Mouse (Mus musculus): Measurements from ENCODE around the gene Pacsin3. TPM values are rescaled to one million over a fixed set of nuclear protein-coding genes. Genes with fewer than 3 reads are reported as not detected.

Gene Pacsin3
- total and polyA plus RNA-seq, 2 experiments: 24.6 to 68.9 TPM

GRCm38 (mm10) chr2:91244557-91245228 lies 11.1 kb upstream of the Pacsin3 start:
- H3K27me3 ChIP-seq (ENCODE audit: control insufficient read depth, insufficient read depth, low read length): no peaks in the 10 kb centered on the region
- no peaks in the 10 kb centered on the region for H3K36me3 ChIP-seq (ENCODE audit: control insufficient read depth, insufficient read depth, low read length)
- H3K9ac ChIP-seq (ENCODE audit: low read depth, low read length): no peak overlapping the region
- H3K4me3 ChIP-seq (ENCODE audit: insufficient read depth, low read depth, low read length): no peak overlapping the region
- H3K79me2 ChIP-seq (ENCODE audit: control insufficient read depth, insufficient read depth, low read length): no peaks in the 10 kb centered on the region
- WGBS: 75% methylated on average over 5 of the region's 5 CpGs
- no peak for DNase-seq (ENCODE audit: extremely low read depth, low read depth, low spot score)
- no peak for TF ChIP-seq POLR2A (IDR thresholded peaks at IDR 0.05; ENCODE audit: extremely low read depth, insufficient read depth, low read length)
- TF ChIP-seq CTCF (IDR thresholded peaks at IDR 0.05; ENCODE audit: low read depth, low read length): no peak
- H3K4me1 ChIP-seq (ENCODE audit: control insufficient read depth, insufficient read depth, low read length): peaks cover 7% of the 10 kb centered on the region
- H3K27ac ChIP-seq (replicated peaks; ENCODE audit: insufficient read depth, low read depth, low read length): no peak overlapping the region

DNA sequence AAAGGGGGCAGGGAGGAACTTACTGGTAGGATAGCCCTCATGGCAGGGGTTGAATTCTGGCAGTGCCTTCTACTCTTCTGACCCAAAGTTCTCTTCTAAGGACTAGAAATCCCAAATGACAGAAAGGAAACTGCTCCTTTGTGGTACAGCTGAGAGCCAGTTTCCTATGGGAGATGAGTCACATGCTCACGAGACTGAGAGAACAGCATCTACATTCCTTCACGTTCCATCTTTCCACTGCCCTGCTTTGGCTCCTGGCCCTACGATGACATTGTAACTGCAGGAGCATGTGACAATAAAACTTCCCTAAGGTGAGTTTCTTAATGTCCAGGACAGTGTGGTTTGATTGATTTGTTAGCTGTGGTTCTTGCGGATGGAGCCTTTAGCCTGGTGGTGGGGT lies 7.4 kb upstream of the Pacsin3 start:
- no peak overlapping the region for H3K4me3 ChIP-seq (ENCODE audit: insufficient read depth, low read depth, low read length)
- DNase-seq (ENCODE audit: extremely low read depth, low read depth, low spot score): no peak
- H3K9ac ChIP-seq (ENCODE audit: low read depth, low read length): no peak overlapping the region
- H3K79me2 ChIP-seq (ENCODE audit: control insufficient read depth, insufficient read depth, low read length): no peaks in the 10 kb centered on the region
- H3K27ac ChIP-seq (replicated peaks; ENCODE audit: insufficient read depth, low read depth, low read length): no peak overlapping the region
- no peaks in the 10 kb centered on the region for H3K36me3 ChIP-seq (ENCODE audit: control insufficient read depth, insufficient read depth, low read length)
- WGBS: 76% methylated on average over 4 of the region's 4 CpGs
- no peaks in the 10 kb centered on the region for H3K4me1 ChIP-seq (ENCODE audit: control insufficient read depth, insufficient read depth, low read length)
- TF ChIP-seq CTCF (IDR thresholded peaks at IDR 0.05; ENCODE audit: low read depth, low read length): no peak
- no peak for TF ChIP-seq POLR2A (IDR thresholded peaks at IDR 0.05; ENCODE audit: extremely low read depth, insufficient read depth, low read length)
- H3K27me3 ChIP-seq (ENCODE audit: control insufficient read depth, insufficient read depth, low read length): no peaks in the 10 kb centered on the region

GRCm38 (mm10) chr2:91252001-91252400 lies 3.8 kb upstream of the Pacsin3 start:
- Histone ChIP-seq H3K27ac (replicated peaks; ENCODE audit: insufficient read depth, low read depth, low read length) (no peak overlapping the region), H3K79me2 (ENCODE audit: control insufficient read depth, insufficient read depth, low read length) (no peaks in the 10 kb centered on the region), H3K27me3 (ENCODE audit: control insufficient read depth, insufficient read depth, low read length) (no peaks in the 10 kb centered on the region), H3K36me3 (ENCODE audit: control insufficient read depth, insufficient read depth, low read length) (no peaks in the 10 kb centered on the region), H3K4me1 (ENCODE audit: control insufficient read depth, insufficient read depth, low read length) (peaks cover 2% of the 10 kb centered on the region; the same call in 1 of the 2 replicates), H3K9ac (ENCODE audit: low read depth, low read length) (no peak overlapping the region), H3K4me3 (ENCODE audit: insufficient read depth, low read depth, low read length) (no peak overlapping the region)
- TF ChIP-seq POLR2A (IDR thresholded peaks at IDR 0.05; ENCODE audit: extremely low read depth, insufficient read depth, low read length) (no peak), CTCF (IDR thresholded peaks at IDR 0.05; ENCODE audit: low read depth, low read length) (no peak)
- WGBS: 81% methylated on average over 4 of the region's 4 CpGs
- no peak for DNase-seq (ENCODE audit: extremely low read depth, low read depth, low spot score)

DNA sequence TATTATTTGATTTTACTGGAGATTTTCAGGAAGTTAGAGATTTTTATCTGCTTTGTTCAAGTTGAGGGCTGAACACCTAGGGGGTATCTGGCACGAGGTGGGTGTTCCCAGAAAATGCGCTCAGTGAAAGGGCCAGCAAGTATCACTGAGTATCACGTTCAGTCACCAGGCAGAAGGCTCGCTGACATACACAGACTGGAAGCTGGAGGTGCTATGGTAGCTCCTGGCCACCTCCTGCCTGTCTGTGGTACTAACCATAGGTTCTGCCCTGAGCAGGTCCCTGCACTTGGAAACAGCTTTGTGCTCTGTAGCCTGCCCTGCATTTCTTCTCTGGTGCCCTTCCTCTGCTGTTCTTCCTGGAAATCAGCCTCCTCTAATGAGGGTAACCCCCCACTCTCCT lies 3.2 kb upstream of the Pacsin3 start:
- H3K36me3 ChIP-seq (ENCODE audit: control insufficient read depth, insufficient read depth, low read length): no peaks in the 10 kb centered on the region
- no peak overlapping the region for H3K4me3 ChIP-seq (ENCODE audit: insufficient read depth, low read depth, low read length)
- H3K4me1 ChIP-seq (ENCODE audit: control insufficient read depth, insufficient read depth, low read length): peaks cover 2% of the 10 kb centered on the region; the same call in 1 of the 2 replicates
- no peak for DNase-seq (ENCODE audit: extremely low read depth, low read depth, low spot score)
- H3K27me3 ChIP-seq (ENCODE audit: control insufficient read depth, insufficient read depth, low read length): no peaks in the 10 kb centered on the region
- H3K9ac ChIP-seq (ENCODE audit: low read depth, low read length): no peak overlapping the region
- 70% methylated on average over 4 of the region's 4 CpGs for WGBS
- H3K79me2 ChIP-seq (ENCODE audit: control insufficient read depth, insufficient read depth, low read length): no peaks in the 10 kb centered on the region
- no peak overlapping the region for H3K27ac ChIP-seq (replicated peaks; ENCODE audit: insufficient read depth, low read depth, low read length)
- TF ChIP-seq CTCF (IDR thresholded peaks at IDR 0.05; ENCODE audit: low read depth, low read length) (no peak), POLR2A (IDR thresholded peaks at IDR 0.05; ENCODE audit: extremely low read depth, insufficient read depth, low read length) (no peak)

DNA sequence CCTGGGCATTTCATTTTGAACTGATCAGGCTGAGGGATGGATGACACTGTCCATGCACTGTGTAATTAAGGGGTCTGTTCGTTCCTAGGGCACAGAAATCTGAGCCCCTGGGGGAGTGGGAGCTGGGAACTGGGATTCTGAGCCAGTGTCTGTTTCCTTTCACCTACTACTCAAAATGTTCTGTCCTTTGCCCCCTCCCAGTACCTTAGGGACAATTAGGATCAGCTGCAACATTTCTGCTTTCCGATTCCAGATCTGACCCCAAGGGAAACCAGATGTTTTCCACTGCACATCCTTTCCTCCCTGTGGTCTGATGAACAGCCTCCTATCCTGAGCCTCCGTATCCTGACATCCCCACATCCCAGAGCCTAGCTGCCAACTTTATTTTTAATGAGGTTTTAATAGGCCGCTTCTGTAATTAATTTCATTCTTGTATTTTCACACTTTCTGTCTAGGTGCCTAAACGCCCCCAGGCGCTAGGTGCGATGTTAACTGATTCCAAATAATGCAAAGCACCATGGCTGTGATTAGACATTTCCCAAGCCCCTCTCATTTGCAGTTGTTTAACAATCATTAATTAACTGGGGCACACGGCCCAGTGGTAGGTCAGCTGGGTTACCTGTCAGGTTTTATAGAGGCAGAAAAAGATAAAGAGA lies 901 bp upstream of the Pacsin3 start:
- H3K4me3 ChIP-seq (ENCODE audit: insufficient read depth, low read depth, low read length): no peak overlapping the region
- peaks cover 12% of the 10 kb centered on the region for H3K4me1 ChIP-seq (ENCODE audit: control insufficient read depth, insufficient read depth, low read length)
- no peak for DNase-seq (ENCODE audit: extremely low read depth, low read depth, low spot score)
- no peak overlapping the region for H3K27ac ChIP-seq (replicated peaks; ENCODE audit: insufficient read depth, low read depth, low read length)
- no peaks in the 10 kb centered on the region for H3K27me3 ChIP-seq (ENCODE audit: control insufficient read depth, insufficient read depth, low read length)
- H3K9ac ChIP-seq (ENCODE audit: low read depth, low read length): no peak overlapping the region
- H3K79me2 ChIP-seq (ENCODE audit: control insufficient read depth, insufficient read depth, low read length): peaks cover 14% of the 10 kb centered on the region; the same call in 1 of the 2 replicates
- TF ChIP-seq POLR2A (IDR thresholded peaks at IDR 0.05; ENCODE audit: extremely low read depth, insufficient read depth, low read length) (no peak), CTCF (IDR thresholded peaks at IDR 0.05; ENCODE audit: low read depth, low read length) (no peak)
- no peaks in the 10 kb centered on the region for H3K36me3 ChIP-seq (ENCODE audit: control insufficient read depth, insufficient read depth, low read length)
- 75% methylated on average over 8 of the region's 8 CpGs for WGBS

Data from liver, adult 2 months (tissue).